ENCODE assay signal across 8 mouse cellular contexts in the genomic region with DNA sequence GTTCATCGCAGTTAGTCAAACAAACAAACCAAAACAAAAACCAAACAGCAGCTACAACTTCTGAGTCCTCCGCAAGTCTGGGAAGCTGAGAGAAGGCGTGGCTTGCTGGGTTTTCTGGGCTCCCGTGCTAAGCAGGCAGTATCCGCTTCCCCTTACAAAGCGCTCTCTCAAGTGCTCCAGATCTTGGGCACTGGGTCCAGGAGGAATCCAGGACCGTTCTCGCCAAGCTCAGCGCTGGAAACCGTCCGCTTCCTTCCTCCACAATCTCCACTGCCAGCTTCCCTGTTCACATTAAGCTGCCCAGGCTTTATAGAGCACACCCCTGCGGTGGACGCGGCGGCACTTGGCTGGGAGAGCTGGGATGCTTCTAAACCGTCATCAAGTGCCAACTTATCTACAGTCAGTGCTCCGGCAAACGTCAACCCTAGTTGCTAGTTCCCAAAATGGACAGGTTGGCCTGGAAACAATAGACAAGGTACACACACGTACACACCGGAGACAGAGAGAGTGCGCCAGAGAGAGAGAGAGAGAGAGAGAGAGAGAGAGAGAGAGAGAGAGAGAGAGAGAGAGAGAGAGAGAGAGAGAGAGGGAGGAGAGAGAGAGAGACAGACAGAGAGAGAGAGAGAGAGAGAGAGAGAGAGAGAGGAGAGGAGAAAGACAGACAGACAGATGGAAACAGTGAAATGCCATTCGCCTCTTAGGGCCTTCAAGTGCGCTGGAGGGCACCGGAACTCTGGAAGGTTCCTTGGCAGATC. TPM values are rescaled to one million over a fixed set of nuclear protein-coding genes. Genes with fewer than 3 reads are reported as not detected.
A peak's percentile ranks its signal among the peaks of the same experiment; 100 is the strongest.
DNase-seq lines count a peak whose midpoint lies in the region; ATAC-seq lines count a peak whose summit lies in the region.

No protein-coding gene starts in this region.

- H3K4me1 ChIP-seq in hindbrain, embryonic 14.5 days (replicated peaks; ENCODE audit: control insufficient read depth, insufficient read depth, low read length): peaks cover 14% of the 10 kb centered on the region

- peak overlapping the region; percentile 93 for H3K9ac ChIP-seq in hindbrain, embryonic 14.5 days

- peak; percentile 15; the same call in 1 of the 2 replicates for ATAC-seq in hindbrain, embryonic 14.5 days (ENCODE audit: low FRiP score)

- WGBS in hindbrain, embryonic 14.5 days: under 1% methylated on average over 24 of the region's 24 CpGs

- no peaks in the 10 kb centered on the region; the same call in 1 of the 2 replicates for H3K36me3 ChIP-seq in hindbrain, embryonic 14.5 days (replicated peaks; ENCODE audit: control insufficient read depth, insufficient read depth)

- H3K4me2 ChIP-seq in hindbrain, embryonic 14.5 days (replicated peaks): peak overlapping the region; percentile 91

- DNase-seq in R1 (ENCODE audit: low read depth, low spot score): peak; percentile 72
- peak; percentile 91 for DNase-seq in cerebellum, postnatal 25 days
- peak; percentile 28 to 36 for DNase-seq in frontal cortex, postnatal 25 days (ENCODE audit: low spot score in 2 of 2)
- peak; percentile 68 for DNase-seq in hindbrain, embryonic 14.5 days (ENCODE audit: low spot score)
- DNase-seq in layer of hippocampus, postnatal 36 days: peak; percentile 67 to 70
- peak; percentile 71 for DNase-seq in lung, postnatal 25 days (ENCODE audit: low spot score)
- peak; percentile 51 for DNase-seq in retina, adult 2 months (ENCODE audit: low read depth, low spot score)
- DNase-seq in thymus, postnatal 25 days: peak; percentile 61

- H3K4me3 ChIP-seq in hindbrain, embryonic 14.5 days (replicated peaks; ENCODE audit: low read length): peak overlapping the region; percentile 93

- H3K9me3 ChIP-seq in hindbrain, embryonic 14.5 days (ENCODE audit: control insufficient read depth, low read length): no peaks in the 10 kb centered on the region

- peak overlapping the region; percentile 90 for H3K27ac ChIP-seq in hindbrain, embryonic 14.5 days

- no peaks in the 10 kb centered on the region for H3K27me3 ChIP-seq in hindbrain, embryonic 14.5 days (ENCODE audit: control insufficient read depth, insufficient read depth, low read length)

RNA-seq across cellular contexts. Expression of gene Siah2, which starts 1.4 kb away (rescaled TPM):
- 16.3 and 17.3 TPM in 2 replicates for polyA plus RNA-seq in hindbrain, embryonic 14.5 days (2014; fragmentation: Nextera tagmentation; extraction: Ambion mirVana)
- 10 to 100 TPM; 18.0 to 20.7 TPM for total RNA-seq in layer of hippocampus, postnatal 36 days (2021)

RNA-seq across cellular contexts. Expression of gene Erich6, which starts 53.8 kb away (rescaled TPM):
- polyA plus RNA-seq in hindbrain, embryonic 14.5 days (2014; fragmentation: Nextera tagmentation; extraction: Ambion mirVana): 0.43 TPM in 1 of 2 replicates, not detected in the other
- total RNA-seq in layer of hippocampus, postnatal 36 days (2021): 1 to 10 TPM; 1.2 to 1.4 TPM

Comparison
In these comparisons a context has a peak if more than half of its experiments do, and no peak if none do; other contexts are left out.
1. Peak in every context shown above with its lines: DNase-seq, ATAC-seq, H3K4me3 ChIP-seq and H3K27ac ChIP-seq.
2. DNase-seq: peak in every context shown above with its lines; median percentile 91 in cerebellum, postnatal 25 days; 72 in R1; 71 in lung, postnatal 25 days; 68 in layer of hippocampus, postnatal 36 days; 68 in hindbrain, embryonic 14.5 days; 61 in thymus, postnatal 25 days; 51 in retina, adult 2 months; 32 in frontal cortex, postnatal 25 days.